ENCODE assay signal across 9 mouse cellular contexts in the genomic region with DNA sequence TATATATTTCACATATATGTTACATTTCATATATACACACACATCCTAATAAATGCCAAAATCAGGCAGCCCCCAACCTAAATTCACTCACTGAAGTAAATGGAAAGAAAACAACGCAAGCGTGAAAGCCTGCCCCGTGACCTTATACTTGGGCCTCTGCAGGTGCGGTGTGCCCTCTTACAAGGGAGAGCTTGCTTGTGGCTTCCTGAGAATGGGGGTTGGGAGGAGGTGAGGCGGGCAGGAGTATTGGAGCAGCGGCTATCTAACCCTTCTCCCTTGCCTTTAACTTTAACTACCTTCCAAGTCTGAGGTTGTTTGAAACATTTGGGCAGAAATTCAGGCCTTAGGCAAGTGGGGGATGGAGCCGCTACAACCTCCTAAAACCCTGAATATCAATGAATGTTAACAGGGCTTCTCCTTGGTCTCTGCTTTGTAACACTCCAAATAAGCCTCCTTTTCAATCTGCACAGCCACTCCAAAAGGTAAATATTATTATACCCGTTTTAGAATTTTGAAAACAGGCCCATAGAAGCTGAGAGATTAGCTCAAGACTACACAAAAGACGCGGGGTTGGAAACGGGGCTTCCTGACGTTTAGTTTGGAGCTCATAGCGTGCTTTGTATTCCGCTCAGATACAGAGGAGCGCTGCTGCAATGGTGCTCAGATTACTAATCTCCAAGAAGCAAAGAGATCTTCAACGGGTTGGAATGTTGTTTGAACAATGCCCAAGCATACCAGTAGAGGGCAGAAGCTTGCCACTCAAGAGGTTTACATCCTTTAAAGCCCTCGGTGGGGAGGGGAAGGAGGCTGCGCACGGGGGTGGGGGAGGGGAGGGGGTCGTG. TPM values are rescaled to one million over a fixed set of nuclear protein-coding genes. Genes with fewer than 3 reads are reported as not detected.
DNase-seq lines count a peak whose midpoint lies in the region; ATAC-seq lines count a peak whose summit lies in the region.
"Had no signal": no experiment of that assay in that cellular context is flagged by ENCODE, and none has a peak within 500 bp of the region (broad histone marks: within the 10 kb centered on the region; RNA-seq: fewer than 3 reads in every experiment).

No protein-coding gene starts in this region.

- H3K27ac ChIP-seq in forebrain, embryonic 16.5 days (ENCODE audit: low read length): no peak overlapping the region
- no peak overlapping the region for H3K27ac ChIP-seq in lung, embryonic 16.5 days (ENCODE audit: low read length)
- H3K27ac ChIP-seq: limb, embryonic 15.5 days had no signal

- H3K4me3 ChIP-seq in forebrain, embryonic 16.5 days (replicated peaks; ENCODE audit: low read length): no peak overlapping the region
- no peak overlapping the region for H3K4me3 ChIP-seq in lung, embryonic 16.5 days (ENCODE audit: low read length)
- H3K4me3 ChIP-seq: limb, embryonic 15.5 days had no signal

- H3K9ac ChIP-seq in forebrain, embryonic 16.5 days (replicated peaks; ENCODE audit: low read depth, low read length): no peak overlapping the region
- H3K9ac ChIP-seq in lung, embryonic 16.5 days (ENCODE audit: low read length): no peak overlapping the region
- H3K9ac ChIP-seq: limb, embryonic 15.5 days had no signal

- peak overlapping the region; percentile 15; the same call in 1 of the 2 replicates for H3K4me2 ChIP-seq in forebrain, embryonic 16.5 days (ENCODE audit: low read length)
- H3K4me2 ChIP-seq in lung, embryonic 16.5 days (ENCODE audit: low read depth, low read length): peak overlapping the region; percentile 30
- H3K4me2 ChIP-seq: limb, embryonic 15.5 days had no signal

- H3K36me3 ChIP-seq in forebrain, embryonic 16.5 days (ENCODE audit: control insufficient read depth, insufficient read depth): no peaks in the 10 kb centered on the region
- no peaks in the 10 kb centered on the region for H3K36me3 ChIP-seq in lung, embryonic 16.5 days (ENCODE audit: control insufficient read depth, insufficient read depth, low read length)
- H3K36me3 ChIP-seq: limb, embryonic 15.5 days had no signal

- peaks cover 3% of the 10 kb centered on the region for H3K4me1 ChIP-seq in forebrain, embryonic 16.5 days (replicated peaks; ENCODE audit: control insufficient read depth, insufficient read depth, low read length)
- peaks cover 11% of the 10 kb centered on the region for H3K4me1 ChIP-seq in lung, embryonic 16.5 days (replicated peaks; ENCODE audit: control insufficient read depth, insufficient read depth, low read length)

- WGBS in forebrain, embryonic 16.5 days: 5% methylated on average over 20 of the region's 20 CpGs
- 19% methylated on average over 20 of the region's 20 CpGs for WGBS in lung, embryonic 16.5 days

- H3K9me3 ChIP-seq in forebrain, embryonic 16.5 days (ENCODE audit: control insufficient read depth, low read length): no peaks in the 10 kb centered on the region
- no peaks in the 10 kb centered on the region for H3K9me3 ChIP-seq in lung, embryonic 16.5 days (ENCODE audit: control insufficient read depth, low read length)
- H3K9me3 ChIP-seq: limb, embryonic 15.5 days had no signal

- ATAC-seq in cerebellum, adult (ENCODE audit: insufficient number of reproducible peaks, low FRiP score, low TSS enrichment): peak; percentile 52; the same call in 1 of the 2 replicates
- peak; percentile 89 for ATAC-seq in forebrain, embryonic 16.5 days
- ATAC-seq in lung, embryonic 16.5 days (ENCODE audit: low read depth): peak; percentile 77

- peak; percentile 59 for DNase-seq in Muller cell, postnatal 12 days (ENCODE audit: inconsistent ontology term)
- peak; percentile 71 for DNase-seq in heart, postnatal 4 days
- peak; percentile 87 for DNase-seq in layer of hippocampus, adult 11-12 months (ENCODE audit: low spot score)
- DNase-seq in ovary, postnatal 36 days (ENCODE audit: low spot score): peak; percentile 18
- DNase-seq in thymus, postnatal 36 days: peak; percentile 64 to 70

- no peaks in the 10 kb centered on the region for H3K27me3 ChIP-seq in forebrain, embryonic 16.5 days (replicated peaks; ENCODE audit: control insufficient read depth, insufficient read depth, low read length)
- no peaks in the 10 kb centered on the region for H3K27me3 ChIP-seq in lung, embryonic 16.5 days (ENCODE audit: control insufficient read depth, insufficient read depth, low read depth, low read length)
- H3K27me3 ChIP-seq: limb, embryonic 15.5 days had no signal

RNA-seq across cellular contexts. Expression of a gene that starts 28.3 kb away (rescaled TPM):
- 4.3 TPM in 2 replicates for polyA plus RNA-seq in forebrain, embryonic 16.5 days (2015; fragmentation: Nextera tagmentation; extraction: Ambion mirVana)
- 100 to 1,000 TPM; 730 to 743 TPM for total RNA-seq in heart, postnatal 4 days (2021)
- polyA plus RNA-seq in lung, embryonic 16.5 days (2015; fragmentation: Nextera tagmentation; extraction: Ambion mirVana): 8.8 and 9.7 TPM in 2 replicates

RNA-seq across cellular contexts. Expression of a gene that starts 53.5 kb away (rescaled TPM):
- polyA plus RNA-seq in forebrain, embryonic 16.5 days (2015; fragmentation: Nextera tagmentation; extraction: Ambion mirVana): 116 and 123 TPM in 2 replicates
- 10 to 100 TPM; 36.3 to 38.4 TPM for total RNA-seq in heart, postnatal 4 days (2021)
- 54.8 and 57.8 TPM in 2 replicates for polyA plus RNA-seq in lung, embryonic 16.5 days (2015; fragmentation: Nextera tagmentation; extraction: Ambion mirVana)

Comparison
In these comparisons a context has a peak if more than half of its experiments do, and no peak if none do; other contexts are left out.
1. DNase-seq: peak in every context shown above with its lines; median percentile 87 in layer of hippocampus, adult 11-12 months; 71 in heart, postnatal 4 days; 67 in thymus, postnatal 36 days; 59 in Muller cell, postnatal 12 days; 18 in ovary, postnatal 36 days.